In genomic region chr15:81329721-81330369, GRCm38 (mm10) we compare ENCODE assay signal across 17 mouse cellular contexts. TPM values are rescaled to one million over a fixed set of nuclear protein-coding genes. Genes with fewer than 3 reads are reported as not detected.
DNase-seq lines count a peak whose midpoint lies in the region; ATAC-seq and TF ChIP-seq lines count a peak whose summit lies in the region.
"Had no signal": no experiment of that assay in that cellular context is flagged by ENCODE, and none has a peak within 500 bp of the region (broad histone marks: within the 10 kb centered on the region; RNA-seq: fewer than 3 reads in every experiment).

No protein-coding gene starts in this region.

- no peak overlapping the region for H3K9ac ChIP-seq in heart, postnatal 0 days (replicated peaks; ENCODE audit: low read depth, low read length)
- H3K9ac ChIP-seq in midbrain, embryonic 11.5 days (ENCODE audit: low read length): no peak overlapping the region
- H3K9ac ChIP-seq in midbrain, postnatal 0 days (replicated peaks; ENCODE audit: low read length, poor library complexity, severe bottlenecking): no peak overlapping the region
- H3K9ac ChIP-seq: forebrain, postnatal 0 days; heart, embryonic 15.5 days; limb, embryonic 13.5 days; lung, embryonic 15.5 days; midbrain, embryonic 13.5 days; neural tube, embryonic 13.5 days had no signal

- no peaks in the 10 kb centered on the region for H3K9me3 ChIP-seq in heart, postnatal 0 days (replicated peaks; ENCODE audit: control insufficient read depth, low read length)
- no peaks in the 10 kb centered on the region for H3K9me3 ChIP-seq in midbrain, embryonic 11.5 days (ENCODE audit: control insufficient read depth, low read length)
- H3K9me3 ChIP-seq in midbrain, postnatal 0 days (ENCODE audit: low read length): no peaks in the 10 kb centered on the region
- H3K9me3 ChIP-seq: heart, embryonic 15.5 days; limb, embryonic 13.5 days; lung, embryonic 15.5 days; midbrain, embryonic 13.5 days; neural tube, embryonic 13.5 days had no signal

- WGBS in heart, postnatal 0 days: 50% methylated on average over 5 of the region's 5 CpGs
- 78% methylated on average over 5 of the region's 5 CpGs for WGBS in midbrain, embryonic 11.5 days
- WGBS in midbrain, postnatal 0 days: 72% methylated on average over 5 of the region's 5 CpGs

- DNase-seq in heart, postnatal 0 days (ENCODE audit: low spot score): peak; percentile 14
- DNase-seq in heart, postnatal 10 days: no peak
- peak; percentile 69 for DNase-seq in midbrain, embryonic 11.5 days (ENCODE audit: low spot score, missing footprints)
- DNase-seq in midbrain, postnatal 0 days (ENCODE audit: low spot score): no peak
- peak; percentile 30 for DNase-seq in hindlimb bud, embryonic 11.5 days (ENCODE audit: extremely low spot score, low read depth, low spot score)
- DNase-seq in naive thymus-derived CD4-positive, alpha-beta T cell, adult 2 months (ENCODE audit: low read depth): peak; percentile 16
- DNase-seq in right cerebral cortex, postnatal 14 days: no peak
- DNase-seq in right cerebral cortex, postnatal 36 days (ENCODE audit: low spot score in 2 of 2): no peak
- DNase-seq: cerebellum, postnatal 10 days; forebrain, postnatal 0 days; layer of hippocampus, postnatal 36 days; thymus, postnatal 4 days had no signal

- H3K36me3 ChIP-seq in heart, postnatal 0 days (replicated peaks; ENCODE audit: control insufficient read depth, insufficient read depth, low read length): peaks cover 60% of the 10 kb centered on the region
- peaks cover 11% of the 10 kb centered on the region for H3K36me3 ChIP-seq in midbrain, embryonic 11.5 days (ENCODE audit: control insufficient read depth, insufficient read depth, low read length)
- H3K36me3 ChIP-seq in midbrain, postnatal 0 days (ENCODE audit: insufficient read depth, low read length): peaks cover 22% of the 10 kb centered on the region

- no peak overlapping the region for H3K4me2 ChIP-seq in heart, postnatal 0 days (ENCODE audit: low read depth, low read length)
- H3K4me2 ChIP-seq in midbrain, embryonic 11.5 days: no peak overlapping the region
- H3K4me2 ChIP-seq in midbrain, postnatal 0 days (ENCODE audit: low read depth, low read length, poor library complexity, severe bottlenecking): no peak overlapping the region
- H3K4me2 ChIP-seq: heart, embryonic 15.5 days; limb, embryonic 13.5 days; lung, embryonic 15.5 days; midbrain, embryonic 13.5 days; neural tube, embryonic 13.5 days had no signal

- H3K4me1 ChIP-seq in heart, postnatal 0 days (ENCODE audit: control insufficient read depth, insufficient read depth): no peaks in the 10 kb centered on the region
- no peaks in the 10 kb centered on the region for H3K4me1 ChIP-seq in midbrain, embryonic 11.5 days (ENCODE audit: control insufficient read depth, insufficient read depth, low read length)
- no peaks in the 10 kb centered on the region for H3K4me1 ChIP-seq in midbrain, postnatal 0 days (ENCODE audit: insufficient read depth, low read length)
- H3K4me1 ChIP-seq: midbrain, embryonic 13.5 days had no signal

- H3K27ac ChIP-seq in heart, postnatal 0 days (ENCODE audit: low read depth): no peak overlapping the region
- H3K27ac ChIP-seq in midbrain, embryonic 11.5 days (ENCODE audit: low read depth, low read length): no peak overlapping the region
- H3K27ac ChIP-seq in midbrain, postnatal 0 days (ENCODE audit: low read depth, low read length): no peak overlapping the region
- H3K27ac ChIP-seq: heart, embryonic 15.5 days; limb, embryonic 13.5 days; lung, embryonic 15.5 days; midbrain, embryonic 13.5 days; neural tube, embryonic 13.5 days had no signal

- no peak overlapping the region for H3K4me3 ChIP-seq in heart, postnatal 0 days (ENCODE audit: low read depth, low read length)
- no peak overlapping the region for H3K4me3 ChIP-seq in midbrain, embryonic 11.5 days (ENCODE audit: low read depth, low read length)
- H3K4me3 ChIP-seq in midbrain, postnatal 0 days (ENCODE audit: low read depth, low read length): no peak overlapping the region
- H3K4me3 ChIP-seq: heart, embryonic 15.5 days; limb, embryonic 13.5 days; lung, embryonic 15.5 days; midbrain, embryonic 13.5 days; neural tube, embryonic 13.5 days had no signal

- TF ChIP-seq EP300 in heart, postnatal 0 days (IDR thresholded peaks at IDR 0.05; ENCODE audit: low read depth): no peak

- no peak for TF ChIP-seq CTCF in heart, postnatal 0 days (IDR thresholded peaks at IDR 0.05; ENCODE audit: low read depth)
- no peak for TF ChIP-seq CTCF in midbrain, postnatal 0 days (IDR thresholded peaks at IDR 0.05)

- H3K27me3 ChIP-seq in heart, postnatal 0 days (ENCODE audit: control insufficient read depth, insufficient read depth, low read length): no peaks in the 10 kb centered on the region
- H3K27me3 ChIP-seq in midbrain, embryonic 11.5 days (ENCODE audit: control insufficient read depth, insufficient read depth, low read length): no peaks in the 10 kb centered on the region
- no peaks in the 10 kb centered on the region for H3K27me3 ChIP-seq in midbrain, postnatal 0 days (ENCODE audit: insufficient read depth, low read length)
- H3K27me3 ChIP-seq: heart, embryonic 15.5 days; limb, embryonic 13.5 days; lung, embryonic 15.5 days; midbrain, embryonic 13.5 days; neural tube, embryonic 13.5 days had no signal

- ATAC-seq in heart, postnatal 0 days (ENCODE audit: insufficient read depth, low read depth): no peak
- ATAC-seq in midbrain, embryonic 11.5 days (ENCODE audit: low FRiP score): no peak
- ATAC-seq in midbrain, postnatal 0 days (ENCODE audit: low FRiP score): no peak
- ATAC-seq: forebrain, postnatal 0 days; midbrain, embryonic 13.5 days had no signal

- intact Hi-C loops in heart, postnatal 10 days (cut with DNase I): no loop called here

RNA-seq across cellular contexts. Expression of gene Slc25a17, which starts 30.8 kb away (rescaled TPM):
- total RNA-seq in heart, postnatal 0 days (2014; rRNA removed; ENCODE audit: low replicate concordance): 20.1 and 35.7 TPM in 2 replicates
- 39.8 and 40.8 TPM in 2 replicates for polyA plus RNA-seq in heart, postnatal 0 days (2015; fragmentation: Nextera tagmentation; extraction: Ambion mirVana)
- total RNA-seq in heart, postnatal 10 days (2021): 10 to 100 TPM; 33.4 to 38.1 TPM
- polyA plus RNA-seq in midbrain, embryonic 11.5 days (2014; fragmentation: Nextera tagmentation; extraction: Ambion mirVana): 110 and 118 TPM in 2 replicates
- total RNA-seq in midbrain, postnatal 0 days (2014; rRNA removed): 74.4 and 77.4 TPM in 2 replicates
- 121 and 123 TPM in 2 replicates for polyA plus RNA-seq in midbrain, postnatal 0 days (2015; fragmentation: Nextera tagmentation; extraction: Ambion mirVana)

Comparison
In these comparisons a context has a peak if more than half of its experiments do, and no peak if none do; other contexts are left out.
1. DNase-seq: peak in heart, postnatal 0 days (single experiment), midbrain, embryonic 11.5 days (single experiment), hindlimb bud, embryonic 11.5 days (single experiment) and naive thymus-derived CD4-positive, alpha-beta T cell, adult 2 months (single experiment); none in heart, postnatal 10 days (0 of 2), midbrain, postnatal 0 days (single experiment), right cerebral cortex, postnatal 14 days (single experiment) and right cerebral cortex, postnatal 36 days (0 of 2).